Mouse (Mus musculus): Measurements from ENCODE around the gene Pla2g12b.
"Not testable (repeated sequence)": the region's sequence is repeated elsewhere in the genome, so short reads cannot be mapped to it uniquely, and the experiment has no call there.

Pla2g12b gene

DNA sequence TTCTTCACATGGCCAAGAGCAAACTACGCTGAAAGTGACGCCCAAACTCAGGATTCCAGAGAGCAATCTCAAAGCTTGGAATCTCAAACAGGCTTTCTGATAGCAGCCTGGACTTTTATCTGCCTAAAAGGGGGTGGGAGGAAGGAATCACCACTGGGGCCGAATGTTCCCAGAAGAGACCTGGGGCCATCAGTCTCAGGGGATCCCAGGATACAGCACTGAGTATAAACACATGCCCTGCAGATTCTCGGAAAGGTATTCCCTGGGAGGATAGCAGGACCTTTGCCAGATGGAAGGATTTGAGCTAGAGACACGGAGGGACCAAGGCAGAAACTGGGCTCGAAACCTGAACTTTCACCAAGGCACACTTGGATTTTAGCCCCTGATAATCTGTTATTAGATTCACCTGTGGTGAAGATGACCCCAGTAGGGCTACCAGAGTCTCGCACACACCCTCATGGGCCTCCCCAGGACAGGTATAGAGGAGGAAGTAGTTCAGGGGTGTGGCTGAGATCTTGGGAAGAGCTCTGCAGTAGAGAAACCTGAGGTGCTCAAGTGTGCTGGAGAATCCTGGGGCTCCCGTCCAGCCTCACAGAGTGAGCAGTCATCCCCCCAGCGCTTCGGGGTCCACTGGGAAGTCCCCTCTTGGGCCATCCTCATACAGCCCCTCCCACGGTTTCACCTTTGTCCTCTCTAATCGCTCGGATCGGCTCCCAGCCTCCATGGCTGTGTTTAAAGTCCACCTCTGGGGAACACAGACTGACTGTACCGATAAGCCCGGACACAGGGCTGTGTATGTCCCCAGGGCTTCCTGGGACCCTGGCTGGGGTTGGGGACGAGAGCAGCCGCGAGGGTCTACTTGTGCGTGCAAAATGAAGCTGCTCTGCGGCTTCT is at the start of gene Pla2g12b:
Gene Pla2g12b, plus strand, starts transcription at position 762 of the 894 bp plus-strand sequence.
- DNase-seq = no peak

DNA sequence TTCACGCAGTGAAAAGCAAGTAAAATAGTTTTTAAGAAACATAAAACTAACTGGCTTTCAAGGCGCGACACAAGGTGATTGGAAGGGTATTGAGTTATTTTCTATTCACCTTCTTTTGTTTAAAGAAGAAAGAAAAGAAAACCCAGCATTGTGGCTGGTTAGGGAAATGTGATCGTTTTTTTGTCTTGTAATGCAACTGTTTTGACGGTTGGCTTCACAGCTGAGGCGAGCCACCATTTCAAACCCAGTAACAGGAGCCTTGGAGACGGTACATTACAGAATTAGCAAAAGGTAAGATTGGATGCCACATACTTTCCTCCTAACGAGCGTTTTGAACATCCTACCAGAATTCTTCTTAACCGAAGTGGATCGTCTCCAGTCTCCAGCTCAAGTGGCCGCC is 49.3 kb upstream of the Pla2g12b start:
- no peak for DNase-seq

DNA sequence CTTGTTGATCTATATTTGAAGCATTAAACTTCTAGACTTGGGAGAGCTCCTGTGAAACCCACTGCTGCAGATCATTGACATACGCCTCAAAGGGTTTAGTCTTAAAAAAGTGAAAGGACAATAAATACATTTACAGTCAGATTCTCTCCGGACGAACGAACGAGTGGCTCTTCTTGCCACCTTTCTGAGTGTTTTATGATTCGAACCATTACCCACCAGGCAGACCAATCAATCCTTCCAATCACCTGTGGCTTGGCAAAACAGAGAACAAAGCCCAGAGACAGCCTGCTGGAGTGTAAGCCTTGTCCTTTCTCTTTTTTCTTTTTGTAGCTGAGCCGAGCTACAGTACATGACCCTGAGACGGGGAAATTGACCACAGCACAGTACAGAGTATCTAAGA is 48.4 kb upstream of the Pla2g12b start:
- no peak for DNase-seq

DNA sequence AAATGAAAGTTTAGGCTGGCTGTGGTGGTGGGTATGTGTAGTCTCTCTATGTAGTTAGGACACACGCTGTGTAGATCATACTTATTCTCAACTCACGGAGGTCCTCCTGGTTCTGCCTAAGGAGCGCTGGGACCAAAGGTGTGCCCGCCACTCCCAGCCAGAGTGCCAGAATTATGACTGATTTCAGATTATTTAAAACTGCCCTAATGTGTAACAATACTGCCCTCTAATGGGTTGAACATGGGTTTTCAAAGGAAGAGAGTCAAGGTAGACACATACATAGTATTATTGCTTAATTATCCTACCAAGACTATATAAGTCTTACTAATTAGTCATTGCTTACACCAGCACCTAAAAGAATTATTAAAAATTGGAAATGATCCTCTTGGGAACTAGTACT is 44.7 kb upstream of the Pla2g12b start:
- DNase-seq = no peak

DNA sequence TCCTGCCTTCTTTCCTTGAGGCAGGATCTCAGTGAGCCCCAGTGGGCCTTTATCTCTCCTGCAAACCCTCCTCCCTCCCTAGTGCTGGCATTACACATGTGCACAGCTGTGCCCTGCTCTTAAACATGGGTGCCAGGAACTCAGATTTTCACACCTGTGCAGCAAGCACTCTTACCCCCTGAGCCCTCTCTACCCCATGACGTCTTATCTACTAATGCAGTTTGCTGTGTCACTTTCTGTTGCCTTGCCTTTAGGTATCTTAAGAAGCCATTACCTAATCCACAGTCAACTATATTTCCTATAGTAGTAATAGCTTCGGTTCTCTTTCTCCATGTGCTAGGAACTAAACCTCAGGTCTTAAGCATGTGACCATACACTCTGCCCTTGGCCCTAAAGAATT is 40.3 kb upstream of the Pla2g12b start:
- DNase-seq = no peak

DNA sequence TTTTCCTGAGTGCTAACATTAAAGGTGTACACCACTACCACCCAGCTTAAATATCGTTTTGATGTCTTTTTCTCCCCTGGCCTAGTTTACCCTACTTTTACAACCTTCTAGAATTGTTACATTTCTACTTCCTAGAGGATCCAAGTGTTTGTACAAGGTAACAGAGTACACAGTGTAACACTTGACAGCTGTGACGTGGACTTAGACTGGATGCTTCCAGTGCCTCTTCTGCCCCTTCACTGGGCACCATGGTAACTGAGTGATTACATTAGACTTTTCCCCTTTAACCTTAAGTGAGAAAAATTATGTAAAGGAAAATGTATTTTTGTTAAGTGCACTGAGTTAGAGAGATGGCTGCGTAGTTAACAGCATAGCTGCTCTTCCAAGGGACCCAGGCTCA is 38.9 kb upstream of the Pla2g12b start:
- DNase-seq = peak; percentile 30 to 41

DNA sequence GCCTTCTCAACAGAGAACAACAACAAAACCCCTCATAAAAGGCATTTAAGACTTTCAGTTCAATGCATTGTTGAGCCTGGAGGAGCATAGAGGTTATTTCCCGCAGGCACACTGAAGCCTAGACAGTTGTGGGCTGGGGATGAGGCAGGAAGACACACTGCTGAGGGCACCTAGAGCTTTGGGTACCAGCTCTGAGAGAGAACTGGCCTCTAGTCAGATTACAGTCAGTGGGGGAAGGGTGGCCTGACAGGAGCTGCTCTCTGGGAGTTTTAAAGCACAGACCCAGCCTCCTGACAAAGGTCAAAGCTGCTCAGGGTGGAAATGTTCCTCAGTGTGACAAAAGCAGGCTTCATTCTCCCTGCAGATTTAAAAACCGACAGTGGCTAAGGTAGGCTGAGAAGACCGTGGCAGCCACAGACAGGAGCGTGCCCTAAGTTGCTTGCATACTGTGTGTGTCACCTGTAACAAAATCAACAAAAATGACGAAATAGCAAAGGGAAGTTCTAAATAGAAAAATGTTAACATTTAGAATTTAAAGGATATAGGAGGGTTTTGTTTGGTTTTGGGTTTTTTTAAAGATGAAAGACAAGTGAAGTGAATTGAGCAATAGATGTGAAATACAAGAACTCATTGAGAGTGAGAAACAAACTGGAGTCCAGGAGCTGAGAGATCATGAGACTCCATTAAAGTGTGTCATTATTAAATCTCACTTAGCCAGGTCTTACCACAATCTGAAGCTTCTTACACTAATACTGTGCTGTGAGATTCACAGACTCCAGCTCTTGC is 37.5 kb upstream of the Pla2g12b start:
- no peak for DNase-seq

DNA sequence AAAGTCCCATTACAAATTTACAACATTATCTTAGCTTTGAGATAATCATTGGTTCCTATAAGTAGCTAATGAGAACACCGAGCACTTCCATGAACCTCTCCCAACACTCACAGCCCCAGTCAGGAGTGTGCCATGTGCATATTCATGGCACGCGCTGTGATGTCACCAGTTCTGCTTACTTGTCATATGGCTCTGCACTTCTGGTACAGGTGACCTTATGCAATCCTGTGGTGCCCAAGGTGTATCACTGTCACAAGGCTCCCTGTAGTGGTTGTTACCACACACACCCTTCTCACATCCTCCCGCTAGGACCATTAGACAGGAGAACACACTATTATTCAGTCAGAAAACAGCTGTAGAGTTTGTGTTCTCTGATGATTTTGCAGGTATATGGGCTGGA is 36.7 kb upstream of the Pla2g12b start:
- DNase-seq = no peak

DNA sequence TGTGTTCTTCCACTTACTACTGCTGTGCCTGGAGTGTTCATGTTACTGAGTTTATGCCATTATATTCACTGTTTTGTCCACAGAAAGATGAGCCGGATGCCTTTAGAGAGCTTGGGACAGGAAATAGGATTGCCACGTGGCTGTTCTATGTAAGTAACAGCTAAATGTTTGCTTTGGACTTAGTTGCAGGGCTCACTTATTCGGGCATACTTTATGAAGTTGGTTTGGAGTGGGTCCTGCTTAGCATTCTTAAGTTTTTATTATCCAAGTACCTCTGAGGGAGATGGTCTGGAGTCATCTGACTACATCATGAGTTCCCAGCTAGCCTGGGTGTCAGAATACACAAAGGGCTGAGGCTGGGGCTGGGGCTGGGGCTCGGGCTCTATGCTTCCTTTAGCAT is 36.3 kb upstream of the Pla2g12b start:
- DNase-seq = no peak

DNA sequence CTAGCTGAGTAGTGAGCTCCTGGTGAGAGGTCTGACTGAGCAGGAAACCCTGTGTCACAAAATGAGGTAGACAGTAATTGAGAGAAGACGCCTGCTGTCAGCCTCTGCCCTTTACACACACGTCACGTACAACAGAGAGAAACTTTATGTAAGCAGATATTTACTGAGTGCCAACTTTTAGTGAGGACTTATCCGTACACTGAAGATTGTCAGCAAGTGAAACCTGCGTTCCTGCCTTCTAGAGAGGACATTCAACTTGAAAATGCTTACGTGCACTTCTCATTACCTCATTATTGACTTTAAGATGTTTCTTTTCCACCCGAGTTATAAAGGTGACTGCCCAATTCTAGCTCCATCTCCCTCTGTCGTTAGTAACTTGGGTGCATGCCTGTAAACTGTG is 34.7 kb upstream of the Pla2g12b start:
- DNase-seq = no peak

DNA sequence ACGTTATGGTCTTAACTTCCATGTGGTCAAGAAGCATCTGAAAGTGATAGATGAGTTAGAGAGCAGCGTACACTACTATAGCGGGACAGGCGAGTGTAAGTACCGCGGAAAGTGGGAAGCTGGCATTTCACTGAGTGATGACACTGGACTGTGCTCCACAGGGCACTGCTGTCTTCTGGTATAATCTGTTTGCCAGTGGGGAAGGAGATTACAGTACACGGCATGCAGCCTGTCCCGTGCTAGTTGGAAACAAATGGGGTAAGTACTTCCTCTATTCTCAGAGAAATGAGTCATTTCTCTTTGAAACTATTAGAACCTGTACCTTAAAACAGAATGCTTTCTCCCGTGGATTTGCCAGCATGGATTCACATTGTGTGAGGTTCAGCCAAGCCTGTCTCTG is 34.0 kb upstream of the Pla2g12b start:
- DNase-seq = no peak

DNA sequence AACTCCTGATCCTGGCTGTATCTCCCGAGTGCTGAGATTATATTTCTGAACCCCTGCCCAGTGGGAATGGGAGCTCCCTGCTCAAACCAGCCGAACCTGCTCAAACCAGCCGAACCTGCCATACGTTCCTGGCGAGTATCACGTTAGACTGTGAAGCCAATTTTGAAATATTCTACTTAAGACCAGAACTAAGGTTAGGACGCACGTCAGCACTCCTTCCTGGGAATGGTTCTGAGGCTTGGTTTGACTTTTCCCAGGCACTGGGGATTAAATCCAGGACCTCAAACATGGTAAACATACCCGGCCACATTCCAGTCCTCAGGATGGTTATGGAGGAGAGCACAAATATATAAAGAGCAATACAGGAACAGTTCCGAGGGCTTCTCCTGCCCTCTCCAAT is 25.6 kb upstream of the Pla2g12b start:
- DNase-seq = peak; percentile 23 to 47

DNA sequence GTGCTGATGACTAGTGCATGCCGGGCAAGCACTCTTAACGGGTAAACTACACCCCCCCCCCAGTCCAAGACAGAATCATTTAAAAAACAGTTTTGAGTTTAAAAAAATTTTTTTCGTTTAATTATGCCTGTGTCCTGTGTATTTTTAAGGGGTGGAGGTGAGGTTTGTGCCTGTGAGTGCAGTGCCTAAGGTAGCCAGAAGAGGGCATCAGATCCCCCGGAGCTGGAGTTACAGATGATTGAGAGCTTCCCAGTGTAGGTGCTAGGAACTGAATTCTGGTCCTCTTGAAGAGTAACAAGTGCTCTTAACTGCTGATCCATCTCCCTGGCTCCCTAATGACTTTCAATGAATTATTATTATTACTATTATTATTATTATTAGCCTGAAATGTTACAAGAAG is 24.7 kb upstream of the Pla2g12b start:
- no peak for DNase-seq

DNA sequence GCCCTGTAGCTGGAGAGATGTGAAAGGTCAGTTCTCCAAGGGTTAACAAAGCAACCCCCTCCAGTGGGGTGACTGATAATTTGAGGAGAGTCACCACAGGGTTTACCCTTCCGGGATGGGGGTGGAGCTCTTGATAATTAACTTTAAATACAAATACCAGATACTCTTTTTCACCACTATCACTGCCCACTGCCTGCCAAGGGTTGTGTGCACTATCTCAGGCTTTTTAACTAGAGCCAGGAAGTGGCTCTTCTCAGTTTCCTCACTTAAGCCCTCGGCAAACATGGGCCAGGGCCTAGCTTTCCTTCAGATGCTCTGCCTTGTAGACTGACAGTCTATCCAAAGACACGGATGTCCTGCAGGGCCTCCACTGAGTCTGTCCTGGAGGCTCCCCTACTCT is 23.5 kb upstream of the Pla2g12b start:
- no peak for DNase-seq

DNA sequence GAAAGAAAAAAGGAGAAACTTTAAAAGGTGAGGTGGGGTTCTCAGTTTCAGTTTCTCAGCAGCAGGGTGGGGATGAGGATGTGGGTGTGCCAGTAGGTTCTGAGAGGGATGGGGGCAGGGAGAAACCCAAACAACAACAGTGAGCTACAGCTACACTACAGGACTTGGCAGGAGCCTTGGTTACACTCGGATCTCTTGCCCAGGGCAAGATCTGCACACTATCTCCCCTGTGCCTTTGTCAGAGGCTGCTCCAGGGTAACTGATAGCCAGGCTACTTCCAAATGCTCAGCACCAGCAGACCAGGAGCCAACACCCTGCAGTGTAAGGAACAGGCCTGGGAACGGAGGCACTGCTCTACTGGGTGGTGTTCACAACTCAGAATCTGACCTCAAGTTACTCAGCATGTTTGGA is 23.0 kb upstream of the Pla2g12b start:
- DNase-seq = no peak

DNA sequence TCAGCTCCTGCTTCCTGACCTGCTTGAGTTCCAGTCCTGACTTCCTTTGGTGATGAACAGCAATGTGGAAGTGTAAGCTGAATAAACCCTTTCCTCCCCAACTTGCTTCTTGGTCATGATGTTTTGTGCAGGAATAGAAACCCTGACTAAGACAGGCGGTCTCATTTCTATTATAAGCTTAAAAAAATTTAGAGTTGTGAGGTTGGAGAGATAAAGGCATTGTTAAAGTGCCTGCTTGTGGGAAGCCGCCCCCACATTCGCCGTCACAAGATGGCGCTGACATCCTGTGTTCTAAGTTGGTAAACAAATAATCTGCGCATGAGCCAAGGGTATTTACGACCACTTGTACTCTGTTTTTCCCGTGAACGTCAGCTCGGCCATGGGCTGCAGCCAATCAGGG is 21.9 kb upstream of the Pla2g12b start:
- DNase-seq = not testable (repeated sequence)

DNA sequence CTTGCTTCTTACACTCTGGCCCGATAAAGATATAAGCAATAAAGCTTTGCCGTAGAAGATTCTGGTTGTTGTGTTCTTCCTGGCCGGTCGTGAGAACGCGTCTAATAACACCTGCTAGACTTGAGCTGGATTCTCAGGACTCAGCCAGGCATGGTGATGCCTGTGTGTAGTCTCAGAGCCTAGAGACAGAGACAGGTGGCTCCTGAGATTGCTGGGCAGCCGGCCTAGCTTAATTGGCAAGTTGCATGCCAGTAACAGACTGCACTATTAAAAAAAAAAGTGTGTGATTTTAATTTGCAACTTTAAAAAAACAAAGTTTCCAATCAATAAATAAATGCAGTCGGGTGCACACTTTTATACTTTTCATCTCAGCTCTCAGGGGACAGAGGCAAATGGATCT is 16.5 kb upstream of the Pla2g12b start:
- no peak for DNase-seq

DNA sequence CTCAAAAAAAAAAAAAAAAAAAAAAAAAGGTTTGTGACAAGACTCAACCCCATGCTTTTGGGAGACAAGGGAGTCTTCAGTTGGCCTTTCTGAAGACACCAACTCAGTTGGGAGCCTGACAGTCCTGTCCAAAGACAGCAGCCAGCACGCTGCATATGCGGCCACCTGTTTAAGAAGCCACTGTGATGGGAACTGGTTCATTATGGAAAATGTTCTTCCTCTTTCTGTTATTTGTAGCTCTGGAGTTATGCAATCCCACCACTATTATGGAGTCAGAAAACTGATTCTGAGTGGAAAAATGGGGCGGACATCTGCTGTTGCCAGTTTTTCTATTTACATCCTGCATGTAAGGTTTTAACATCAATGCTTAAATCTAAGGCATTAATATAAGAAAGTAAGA is 13.8 kb upstream of the Pla2g12b start:
- no peak for DNase-seq

DNA sequence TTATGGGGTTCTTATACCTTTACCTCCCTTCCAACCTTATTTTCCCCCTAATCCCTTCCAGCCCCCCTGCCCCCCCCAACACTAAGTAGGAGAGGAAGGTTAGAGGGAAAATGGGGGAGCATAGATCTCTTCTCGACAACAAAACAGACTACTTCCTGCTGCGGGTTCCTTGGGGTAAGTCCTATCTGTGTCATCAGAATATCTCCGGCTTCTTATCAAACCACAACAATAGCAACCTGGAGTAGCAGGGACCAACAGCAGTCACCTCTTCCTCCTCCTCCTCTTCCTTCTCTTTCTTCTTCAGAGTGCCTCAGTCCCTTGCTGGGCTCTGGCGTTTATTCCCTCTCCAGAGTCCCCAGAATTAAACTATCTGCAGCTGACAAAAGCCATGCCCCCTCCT is 11.6 kb upstream of the Pla2g12b start:
- no peak for DNase-seq

DNA sequence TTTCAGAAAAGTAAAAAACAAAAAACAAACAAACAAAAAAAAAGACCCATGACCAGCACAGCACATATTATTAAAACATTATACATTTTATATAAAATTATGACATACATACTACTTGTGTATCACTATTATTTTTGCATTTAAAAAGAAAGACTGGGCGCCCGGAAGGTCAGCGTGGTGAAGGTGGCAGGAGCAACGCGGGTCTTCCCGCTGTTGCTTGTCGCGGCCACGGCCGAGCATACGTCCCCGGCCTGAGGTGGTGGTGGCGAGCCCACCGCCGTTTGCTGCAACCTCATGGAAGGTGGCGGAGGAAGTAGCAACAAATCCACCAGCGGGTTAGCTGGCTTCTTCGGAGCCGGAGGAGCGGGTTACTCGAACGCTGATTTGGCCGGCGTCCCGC is 8.0 kb upstream of the Pla2g12b start, which contains the start of gene Gm10273:
Gene Gm10273, plus strand, starts transcription at position 172 of the 400 bp plus-strand sequence.
- not testable (repeated sequence) for DNase-seq

DNA sequence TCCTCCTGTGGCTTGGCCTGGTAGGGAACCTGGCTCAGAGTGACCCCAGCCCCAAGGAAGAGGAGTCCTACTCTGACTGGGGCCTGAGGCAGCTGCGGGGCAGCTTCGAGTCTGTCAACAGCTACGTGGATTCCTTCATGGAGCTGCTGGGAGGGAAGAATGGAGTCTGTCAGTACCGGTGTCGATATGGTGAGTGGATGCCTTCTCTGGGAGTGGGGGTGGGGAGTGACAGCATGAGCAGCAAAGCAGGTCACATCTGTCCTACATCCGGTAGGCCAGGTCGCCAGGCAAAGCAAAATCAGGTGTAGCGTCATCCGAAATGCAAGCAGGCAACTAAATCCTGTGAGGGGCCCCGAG is 311 bp downstream of the Pla2g12b start:
- no peak for DNase-seq

DNA sequence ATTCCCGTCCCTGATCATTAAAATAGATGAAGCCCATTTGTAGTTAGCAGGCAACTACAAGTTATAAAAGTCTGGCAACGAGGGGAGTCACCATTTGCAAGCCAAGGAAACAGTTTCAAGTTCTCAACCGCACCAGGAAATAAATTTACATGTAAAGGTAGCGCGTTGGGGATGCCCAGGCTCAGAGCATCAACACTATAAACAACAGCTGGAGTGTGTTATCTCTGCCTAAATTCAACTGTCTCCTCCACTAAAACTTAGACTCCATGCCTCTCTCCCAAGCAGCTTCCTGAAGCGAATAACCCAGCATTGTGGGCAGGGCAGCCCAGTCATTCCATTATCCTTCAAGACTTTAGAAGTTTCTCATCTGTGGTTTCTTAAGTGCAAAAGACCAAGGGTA is 5.0 kb downstream of the Pla2g12b start:
- DNase-seq = no peak

DNA sequence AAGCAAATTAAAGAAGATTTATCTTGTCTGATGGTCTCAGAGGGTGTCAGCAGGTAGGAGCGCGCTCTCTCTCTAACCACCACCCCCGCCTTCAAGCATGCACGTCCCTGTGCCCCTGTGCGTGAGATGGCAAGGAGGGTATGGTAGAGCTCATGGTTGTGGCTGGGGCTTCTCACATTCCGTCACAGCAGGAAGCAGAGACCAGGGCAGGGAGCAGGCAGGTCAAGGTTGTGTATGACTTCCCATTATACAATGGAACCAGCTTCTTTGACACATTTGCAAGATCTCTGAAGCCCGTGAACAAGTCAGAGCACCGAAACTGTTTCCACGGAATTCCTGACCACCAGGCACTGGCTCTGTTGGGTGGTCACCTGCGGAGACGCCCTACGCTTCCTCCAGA is 6.8 kb downstream of the Pla2g12b start:
- DNase-seq = no peak

DNA sequence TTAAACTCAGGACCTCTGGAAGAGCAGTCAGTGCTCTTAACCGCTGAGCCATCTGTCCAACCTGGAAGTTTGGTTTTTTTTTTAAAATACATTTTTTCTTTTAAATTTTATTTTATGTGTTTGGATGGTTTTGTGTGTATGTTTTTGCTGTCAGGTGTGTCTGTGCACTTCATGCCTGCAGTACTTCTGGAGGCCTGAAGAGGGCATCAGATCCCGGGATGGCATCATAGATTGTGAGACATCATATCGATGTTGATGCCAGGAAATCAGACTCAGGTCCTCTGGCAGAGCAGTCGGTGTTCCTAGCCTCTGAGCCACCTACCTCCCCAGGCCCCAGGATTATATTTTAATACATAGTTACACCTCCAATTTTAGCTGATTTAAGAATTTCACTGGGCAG is 10.3 kb downstream of the Pla2g12b start:
- DNase-seq = no peak

Data from lung, postnatal 4 days (tissue).